Mouse (Mus musculus) erythroblast, embryonic 14.5 days (primary cell): ENCODE data around the gene Styk1. TPM values are rescaled to one million over a fixed set of nuclear protein-coding genes. Genes with fewer than 3 reads are reported as not detected.
A peak's percentile ranks its signal among the peaks of the same experiment; 100 is the strongest.

ENCODE experiments used
- H3K27me3 ChIP-seq: 2 replicates; pipeline ENCODE4 v1.6.1; 2012; ENCODE audit warnings: inconsistent platforms; ENCODE audit not compliant: control insufficient read depth
- H3K36me3 ChIP-seq: 2 replicates; pipeline ENCODE4 v1.6.1; 2012; ENCODE audit warnings: mild to moderate bottlenecking, inconsistent platforms; ENCODE audit not compliant: control insufficient read depth
- H3K4me1 ChIP-seq: 2 replicates; pipeline ENCODE4 v1.6.1; 2012; ENCODE audit warnings: inconsistent platforms; ENCODE audit not compliant: control insufficient read depth
- H3K4me3 ChIP-seq: replicated peaks from 2 replicates; pipeline ENCODE3; 2012; ENCODE audit warnings: moderate library complexity, mild to moderate bottlenecking, inconsistent platforms
- H3K9me3 ChIP-seq: 2 replicates; pipeline ENCODE4 v1.6.1; 2012; ENCODE audit warnings: low read length, inconsistent platforms, mixed read lengths; ENCODE audit not compliant: control insufficient read depth
- GATA1 ChIP-seq: IDR thresholded peaks from 2 replicates; pipeline ENCODE4 v1.6.1; 2012; ENCODE audit warnings: low read length, inconsistent platforms, mixed read lengths
- TAL1 ChIP-seq: IDR thresholded peaks from 3 replicates; pipeline ENCODE4 v1.6.1; 2012; ENCODE audit warnings: low read length, inconsistent platforms, mixed read lengths
- polyA plus RNA-seq: library from polyadenylated mRNA; stranded (reverse); fragments of >175 nt; gene quantifications from 2 replicates; pipeline ENCODE4 v1.2.3, GENCODE M21; 2012

Styk1 gene
- not detected in 2 replicates for polyA plus RNA-seq

GRCm38 (mm10) chr6:131353352-131353919 is at the start of gene Styk1:
Gene Styk1 (minus strand): TSS chr6:131353597.
- Histone ChIP-seq H3K4me3 (no peak within 1 kb of the TSS), H3K27me3 (peaks cover 44% of the 10 kb centered on the region), H3K36me3 (no peaks in the 10 kb centered on the region), H3K9me3 (no peaks in the 10 kb centered on the region), H3K4me1 (peaks cover 4% of the 10 kb centered on the region; the same call in 1 of the 2 replicates)
- TF ChIP-seq GATA1 (no peak), TAL1 (no peak)

- Histone ChIP-seq H3K4me3 (no peak overlapping the region), H3K4me1 (no peaks in the 10 kb centered on the region), H3K27me3 (peaks cover 3% of the 10 kb centered on the region), H3K36me3 (no peaks in the 10 kb centered on the region), H3K9me3 (no peaks in the 10 kb centered on the region)
- TF ChIP-seq GATA1 (no peak), TAL1 (no peak)
Measured at GRCm38 (mm10) chr6:131403036-131403435, 49.6 kb upstream of the Styk1 start.

GRCm38 (mm10) chr6:131402606-131403005 is 49.2 kb upstream of the Styk1 start:
- H3K27me3 ChIP-seq = peaks cover 4% of the 10 kb centered on the region
- TF ChIP-seq TAL1 (no peak), GATA1 (no peak)
- H3K9me3 ChIP-seq = no peaks in the 10 kb centered on the region
- no peaks in the 10 kb centered on the region for H3K4me1 ChIP-seq
- H3K4me3 ChIP-seq = no peak overlapping the region
- H3K36me3 ChIP-seq = no peaks in the 10 kb centered on the region

GRCm38 (mm10) chr6:131401259-131401658 is 47.9 kb upstream of the Styk1 start:
- TF ChIP-seq GATA1 (no peak), TAL1 (no peak)
- Histone ChIP-seq H3K36me3 (no peaks in the 10 kb centered on the region), H3K27me3 (peaks cover 6% of the 10 kb centered on the region), H3K4me3 (no peak overlapping the region), H3K9me3 (no peaks in the 10 kb centered on the region), H3K4me1 (peaks cover 6% of the 10 kb centered on the region)

GRCm38 (mm10) chr6:131396650-131397049 is 43.3 kb upstream of the Styk1 start:
- TF ChIP-seq TAL1 (no peak), GATA1 (no peak)
- no peaks in the 10 kb centered on the region for H3K9me3 ChIP-seq
- H3K4me1 ChIP-seq = peaks cover 17% of the 10 kb centered on the region
- peaks cover 9% of the 10 kb centered on the region for H3K27me3 ChIP-seq
- no peaks in the 10 kb centered on the region for H3K36me3 ChIP-seq
- H3K4me3 ChIP-seq = no peak overlapping the region

- H3K4me1 ChIP-seq = peaks cover 27% of the 10 kb centered on the region
- no peak overlapping the region for H3K4me3 ChIP-seq
- H3K9me3 ChIP-seq = no peaks in the 10 kb centered on the region
- H3K27me3 ChIP-seq = peaks cover 7% of the 10 kb centered on the region; the same call in 1 of the 2 replicates
- no peak for TF ChIP-seq TAL1
- no peak for TF ChIP-seq GATA1
- H3K36me3 ChIP-seq = no peaks in the 10 kb centered on the region
Measured at GRCm38 (mm10) chr6:131393873-131394660, 40.7 kb upstream of the Styk1 start.

- Histone ChIP-seq H3K27me3 (no peaks in the 10 kb centered on the region), H3K4me1 (peaks cover 58% of the 10 kb centered on the region), H3K4me3 (peak within 1 kb of the TSS; percentile 88), H3K36me3 (peaks cover 29% of the 10 kb centered on the region), H3K9me3 (no peaks in the 10 kb centered on the region)
- TF ChIP-seq GATA1 (no peak), TAL1 (no peak)
Measured at GRCm38 (mm10) chr6:131388040-131389021, 34.9 kb upstream of the Styk1 start, which contains the start of gene Ybx3. Gene Ybx3 (minus strand): TSS chr6:131388476.

GRCm38 (mm10) chr6:131387221-131388039 is 34.0 kb upstream of the Styk1 start:
- H3K36me3 ChIP-seq = peaks cover 38% of the 10 kb centered on the region
- H3K4me1 ChIP-seq = peaks cover 64% of the 10 kb centered on the region
- TF ChIP-seq TAL1 (peak; percentile 61; the same call in 2 of the 3 replicates), GATA1 (peak; percentile 20; the same call in 1 of the 2 replicates)
- H3K27me3 ChIP-seq = no peaks in the 10 kb centered on the region
- no peaks in the 10 kb centered on the region for H3K9me3 ChIP-seq
- H3K4me3 ChIP-seq = peak overlapping the region; percentile 88
